Mouse (Mus musculus): ENCODE measurements around the gene Wfdc13. TPM values are rescaled to one million over a fixed set of nuclear protein-coding genes. Genes with fewer than 3 reads are reported as not detected.
A peak's percentile ranks its signal among the peaks of the same experiment; 100 is the strongest.

Gene Wfdc13
- polyA plus RNA-seq (2016; fragmentation: Nextera tagmentation; extraction: Ambion mirVana) = 0.15 TPM in 1 of 2 replicates, not detected in the other

DNA sequence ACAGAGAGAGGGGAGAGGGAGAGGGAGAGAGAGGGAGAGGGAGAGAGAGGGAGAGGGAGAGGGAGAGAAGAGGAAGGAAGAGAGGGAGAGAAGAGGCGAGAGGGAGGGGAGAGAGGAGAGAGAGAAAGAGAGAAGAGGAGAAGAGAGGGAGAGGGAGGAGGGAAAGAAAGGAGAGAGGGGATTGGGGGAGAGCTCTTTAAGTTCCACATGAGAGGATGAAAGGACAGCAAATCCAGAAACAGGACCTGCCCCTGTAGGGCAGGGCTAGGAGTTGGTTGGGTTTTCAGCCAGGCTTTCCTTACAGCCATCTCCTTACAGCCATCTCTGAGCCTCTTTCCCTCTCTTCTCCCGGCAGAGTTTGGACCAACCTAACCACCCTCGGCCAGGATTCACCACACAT lies at the start of gene Wfdc13:
Gene Wfdc13, plus strand, starts transcription at position 301 of the 400 bp plus-strand sequence.
- 66% methylated on average over 3 of the region's 3 CpGs for WGBS
- Histone ChIP-seq H3K27ac (no peak within 1 kb of the TSS), H3K36me3 (no peaks in the 10 kb centered on the region), H3K9me3 (no peaks in the 10 kb centered on the region), H3K4me3 (no peak within 1 kb of the TSS), H3K27me3 (ENCODE audit: insufficient read depth, poor library complexity, severe bottlenecking) (no peaks in the 10 kb centered on the region), H3K4me1 (replicated peaks) (peaks cover 2% of the 10 kb centered on the region; the same call in 1 of the 2 replicates)
- no peak for DNase-seq (ENCODE audit: low spot score)

DNA sequence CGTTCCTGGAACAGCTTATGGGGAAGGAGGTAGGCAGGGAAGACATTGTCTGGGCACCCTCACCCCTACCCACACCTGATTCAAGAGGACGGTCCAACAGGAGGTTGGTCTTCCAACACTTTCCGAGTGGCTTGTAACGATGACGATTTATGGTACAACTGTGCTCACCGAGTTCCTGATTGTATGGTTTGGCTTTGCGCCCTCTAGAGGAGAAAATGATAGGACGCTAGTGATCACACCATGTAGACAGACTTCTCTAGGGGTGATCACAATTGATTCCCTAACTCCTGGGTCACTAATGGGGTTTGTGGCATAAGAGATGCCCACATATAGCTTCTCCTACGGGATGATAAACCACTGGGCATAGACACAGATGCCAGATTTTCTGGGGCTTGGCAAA lies 49.6 kb upstream of the Wfdc13 start:
- H3K27ac ChIP-seq = no peak overlapping the region
- no peak overlapping the region for H3K4me3 ChIP-seq
- H3K9me3 ChIP-seq = no peaks in the 10 kb centered on the region
- 80% methylated on average over 9 of the region's 9 CpGs for WGBS
- DNase-seq (ENCODE audit: low spot score) = no peak
- no peaks in the 10 kb centered on the region for H3K36me3 ChIP-seq
- no peaks in the 10 kb centered on the region for H3K27me3 ChIP-seq (ENCODE audit: insufficient read depth, poor library complexity, severe bottlenecking)
- H3K4me1 ChIP-seq (replicated peaks) = no peaks in the 10 kb centered on the region

DNA sequence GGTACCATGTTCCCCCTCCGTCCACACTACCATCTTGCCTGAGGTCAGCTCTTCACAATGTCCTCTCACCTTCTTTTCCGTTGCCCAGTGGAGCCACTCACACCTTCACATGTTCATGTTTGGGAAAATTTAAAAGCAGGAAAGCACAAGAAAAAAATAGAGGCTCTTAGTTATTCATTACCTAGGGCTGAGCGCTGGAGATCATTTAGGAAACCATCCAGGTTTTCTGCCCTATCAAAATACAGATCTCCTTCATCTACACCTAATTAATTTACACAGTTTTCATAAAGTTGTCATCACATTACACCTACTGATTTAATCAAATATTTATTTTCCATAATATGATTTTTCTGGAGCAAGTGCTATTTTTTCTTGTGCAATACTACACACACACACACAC lies 46.2 kb upstream of the Wfdc13 start, which contains the start of gene Wfdc16:
Gene Wfdc16, minus strand, starts transcription at position 101 of the 400 bp plus-strand sequence.
- 86% methylated on average over 3 of the region's 3 CpGs for WGBS
- no peak within 1 kb of the TSS for H3K4me3 ChIP-seq
- no peaks in the 10 kb centered on the region for H3K36me3 ChIP-seq
- no peak within 1 kb of the TSS for H3K27ac ChIP-seq
- no peak for DNase-seq (ENCODE audit: low spot score)
- no peaks in the 10 kb centered on the region for H3K27me3 ChIP-seq (ENCODE audit: insufficient read depth, poor library complexity, severe bottlenecking)
- H3K4me1 ChIP-seq (replicated peaks) = no peaks in the 10 kb centered on the region
- H3K9me3 ChIP-seq = no peaks in the 10 kb centered on the region

DNA sequence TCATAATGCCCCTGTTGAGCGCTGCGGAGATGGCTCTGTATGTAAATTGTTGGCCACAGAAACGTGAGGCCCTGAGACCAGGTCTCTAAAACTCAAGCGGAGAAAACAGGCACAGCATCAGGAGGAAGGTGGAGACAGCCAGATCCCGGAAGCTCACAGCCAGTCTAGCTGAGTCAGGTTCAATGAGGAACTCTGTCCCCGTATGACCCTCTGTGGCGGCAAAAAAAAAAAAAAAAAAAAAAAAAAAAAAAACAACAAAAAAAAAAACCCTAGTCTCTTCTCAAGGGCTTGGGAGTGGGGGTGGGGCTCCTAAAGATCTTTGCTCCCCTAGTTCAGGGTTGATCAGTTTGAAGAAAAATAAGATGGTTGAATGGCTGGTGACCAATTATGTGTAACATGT lies 43.8 kb upstream of the Wfdc13 start:
- 73% methylated on average over 7 of the region's 7 CpGs for whole genome bisulfite sequencing

DNA sequence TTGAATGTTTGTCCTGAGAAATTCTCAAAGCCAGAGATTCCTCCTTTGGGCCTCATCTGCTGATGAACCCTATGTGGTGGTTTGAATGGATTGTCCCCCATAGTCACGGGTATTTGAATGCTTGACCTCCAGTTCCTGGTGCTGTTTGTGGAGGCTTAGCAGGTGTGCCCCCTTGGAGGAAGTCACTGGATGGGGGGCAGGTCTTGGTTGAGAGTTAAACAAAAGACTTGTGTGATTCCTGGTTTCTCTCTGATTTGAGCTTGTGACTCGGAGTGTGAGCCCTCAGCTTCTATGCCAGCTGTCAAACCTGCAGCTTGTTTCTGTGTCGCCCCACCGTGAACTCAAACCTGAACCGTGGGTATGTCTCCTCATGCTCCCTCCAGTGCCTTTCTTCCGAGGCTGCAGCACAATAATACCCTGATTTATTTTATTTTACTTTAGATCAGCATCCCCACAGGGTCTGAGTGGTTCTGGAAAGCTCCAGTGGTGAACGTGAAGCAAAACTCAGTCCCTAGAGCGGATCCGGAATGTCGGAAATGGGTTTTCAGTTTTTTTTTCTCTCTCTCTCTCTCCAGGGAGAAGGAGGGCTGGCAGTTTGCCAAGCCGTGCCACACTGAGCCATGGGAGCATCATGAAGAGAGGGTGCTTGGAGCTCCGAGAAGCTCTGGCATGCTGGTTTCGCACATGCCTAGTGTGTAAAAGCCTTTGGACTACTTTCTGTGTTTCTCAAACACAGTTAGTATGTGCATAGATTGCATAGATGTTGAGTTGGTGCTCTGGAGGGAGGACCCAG lies 42.8 kb upstream of the Wfdc13 start:
- WGBS = 87% methylated on average over 13 of the region's 13 CpGs
- no peak for DNase-seq (ENCODE audit: low spot score)
- H3K4me1 ChIP-seq (replicated peaks) = no peaks in the 10 kb centered on the region

More for the DNA sequence above, 43.8 kb upstream of the Wfdc13 start:
- H3K4me3 ChIP-seq = no peak overlapping the region
- no peaks in the 10 kb centered on the region for H3K4me1 ChIP-seq (replicated peaks)
- H3K27me3 ChIP-seq (ENCODE audit: insufficient read depth, poor library complexity, severe bottlenecking) = no peaks in the 10 kb centered on the region
- no peak overlapping the region for H3K27ac ChIP-seq
- H3K9me3 ChIP-seq = no peaks in the 10 kb centered on the region
- no peak for DNase-seq (ENCODE audit: low spot score)
- no peaks in the 10 kb centered on the region for H3K36me3 ChIP-seq

DNA sequence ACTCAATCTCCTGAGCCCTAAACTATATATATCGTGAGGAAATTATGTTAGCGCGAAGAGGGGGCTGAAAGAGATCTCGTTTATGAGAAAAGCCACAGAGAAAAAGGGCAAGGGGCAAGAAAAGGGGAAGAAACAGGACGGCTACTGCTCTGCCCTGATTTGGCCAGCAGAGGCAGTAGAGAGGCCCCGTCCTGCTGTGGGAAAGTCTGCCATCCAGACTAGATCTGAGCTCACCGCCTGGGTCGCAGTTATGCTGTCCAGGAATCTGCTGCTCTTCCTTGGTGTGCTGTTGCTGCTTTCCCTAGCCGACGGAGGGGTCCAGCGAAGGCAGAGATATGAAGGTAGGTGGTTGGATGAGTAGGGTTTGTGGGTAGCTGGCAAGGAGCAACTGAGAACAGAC lies 29.0 kb upstream of the Wfdc13 start, which contains the start of gene Wfdc10:
Gene Wfdc10, plus strand, starts transcription at position 189 of the 400 bp plus-strand sequence.
- Histone ChIP-seq H3K27ac (no peak within 1 kb of the TSS), H3K9me3 (no peaks in the 10 kb centered on the region), H3K27me3 (ENCODE audit: insufficient read depth, poor library complexity, severe bottlenecking) (0 out of 2 replicates have a peak, but pooled peaks cover 3% of the 10 kb centered on the region), H3K4me1 (replicated peaks) (no peaks in the 10 kb centered on the region), H3K4me3 (no peak within 1 kb of the TSS), H3K36me3 (no peaks in the 10 kb centered on the region)
- WGBS = 19% methylated on average over 11 of the region's 11 CpGs
- DNase-seq (ENCODE audit: low spot score) = peak; percentile 63

More for the DNA sequence above, 42.8 kb upstream of the Wfdc13 start:
- no peaks in the 10 kb centered on the region for H3K36me3 ChIP-seq
- H3K4me3 ChIP-seq = no peak overlapping the region
- no peak overlapping the region for H3K27ac ChIP-seq
- H3K9me3 ChIP-seq = no peaks in the 10 kb centered on the region
- no peaks in the 10 kb centered on the region for H3K27me3 ChIP-seq (ENCODE audit: insufficient read depth, poor library complexity, severe bottlenecking)

DNA sequence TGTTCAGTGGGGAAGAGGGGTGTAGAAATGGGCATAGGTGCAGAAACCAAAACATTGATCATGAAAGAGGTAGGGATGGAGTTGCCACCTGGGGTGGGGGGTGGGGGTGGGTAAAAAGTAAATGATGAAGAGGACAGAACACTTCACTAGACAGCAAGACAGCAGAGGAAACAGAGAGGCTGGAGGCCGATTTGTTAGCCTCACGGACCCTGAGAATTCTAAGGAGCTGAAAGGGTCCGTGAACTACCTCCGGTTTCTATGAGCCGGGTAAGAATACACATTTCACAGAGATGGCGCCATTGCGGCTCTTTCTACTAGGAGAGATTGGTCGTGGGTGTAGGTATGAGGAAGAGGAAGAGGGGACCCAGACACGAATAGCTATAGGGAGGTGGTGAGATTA lies 28.4 kb upstream of the Wfdc13 start, which contains the start of gene Wfdc9:
Gene Wfdc9, minus strand, starts transcription at position 101 of the 400 bp plus-strand sequence.
- H3K9me3 ChIP-seq = no peaks in the 10 kb centered on the region
- no peaks in the 10 kb centered on the region for H3K36me3 ChIP-seq
- no peak for DNase-seq (ENCODE audit: low spot score)
- WGBS = 82% methylated on average over 9 of the region's 9 CpGs
- H3K27ac ChIP-seq = no peak within 1 kb of the TSS
- no peak within 1 kb of the TSS for H3K4me3 ChIP-seq
- H3K4me1 ChIP-seq (replicated peaks) = no peaks in the 10 kb centered on the region
- H3K27me3 ChIP-seq (ENCODE audit: insufficient read depth, poor library complexity, severe bottlenecking) = 0 out of 2 replicates have a peak, but pooled peaks cover 3% of the 10 kb centered on the region

DNA sequence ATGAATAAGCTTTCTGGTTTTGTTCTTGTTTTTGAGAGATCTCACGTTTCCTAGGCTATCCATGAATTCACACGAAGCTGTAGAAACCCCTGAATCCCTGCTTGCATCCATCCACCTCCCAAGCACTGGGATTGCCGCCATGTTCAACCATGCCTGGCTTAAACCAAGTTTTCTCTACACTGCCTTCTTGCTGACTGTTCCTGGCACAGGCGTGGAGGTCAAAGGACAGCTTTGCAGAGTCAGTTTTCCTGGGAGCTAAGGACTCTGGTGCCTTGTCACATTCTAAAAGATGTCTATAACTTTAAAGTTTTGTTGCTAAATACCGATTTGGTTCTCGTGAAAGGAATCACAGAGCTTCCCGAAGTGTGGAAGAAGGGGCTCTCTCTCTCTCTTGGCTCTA lies 20.1 kb upstream of the Wfdc13 start:
- H3K27ac ChIP-seq = no peak overlapping the region
- no peaks in the 10 kb centered on the region for H3K36me3 ChIP-seq
- DNase-seq (ENCODE audit: low spot score) = no peak
- H3K4me1 ChIP-seq (replicated peaks) = no peaks in the 10 kb centered on the region
- 89% methylated on average over 7 of the region's 7 CpGs for WGBS
- no peak overlapping the region for H3K4me3 ChIP-seq
- H3K27me3 ChIP-seq (ENCODE audit: insufficient read depth, poor library complexity, severe bottlenecking) = no peaks in the 10 kb centered on the region
- H3K9me3 ChIP-seq = peaks cover 6% of the 10 kb centered on the region; the same call in 1 of the 2 replicates

DNA sequence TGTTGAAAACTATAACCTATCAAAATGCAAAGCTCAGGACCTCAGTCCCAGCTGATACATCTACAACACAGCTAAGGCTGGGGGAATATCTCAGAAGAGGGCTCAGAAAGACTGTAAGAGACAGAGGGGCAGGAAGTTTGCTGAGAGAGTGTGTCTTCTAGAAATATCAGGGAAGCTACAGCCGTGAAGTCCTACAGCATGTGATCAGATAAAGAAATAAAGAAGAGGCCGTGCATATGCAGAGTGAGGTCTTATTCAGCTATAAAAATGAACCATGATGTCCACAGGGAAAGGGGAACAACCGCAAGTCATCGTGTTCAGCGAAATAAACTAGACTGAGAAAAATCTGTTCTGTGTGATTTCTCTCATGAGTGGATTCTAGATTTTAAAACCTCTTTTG lies 14.6 kb upstream of the Wfdc13 start:
- no peak for DNase-seq (ENCODE audit: low spot score)

DNA sequence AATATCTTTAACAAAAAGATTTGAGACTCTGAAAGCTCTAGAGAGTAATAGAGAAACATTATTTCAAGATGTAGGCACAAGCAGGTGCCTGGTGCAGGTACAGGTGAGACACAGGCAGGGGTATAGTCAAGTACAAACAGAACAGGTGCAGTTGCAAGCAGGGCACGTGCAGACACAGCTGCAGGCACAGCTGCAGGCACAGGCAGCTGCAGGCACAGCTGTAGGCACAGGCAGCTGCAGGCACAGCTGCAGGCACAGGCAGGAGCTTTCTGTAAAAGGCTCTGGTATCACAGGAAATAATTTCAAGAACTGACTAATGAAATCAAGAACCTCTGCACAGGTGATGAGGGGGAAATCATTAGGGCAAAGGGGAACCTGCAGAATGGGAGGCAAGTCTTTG lies 14.0 kb upstream of the Wfdc13 start:
- 34% methylated on average over 1 of the region's 1 CpGs for WGBS
- no peaks in the 10 kb centered on the region for H3K36me3 ChIP-seq

More for the DNA sequence above, 14.6 kb upstream of the Wfdc13 start:
- Histone ChIP-seq H3K4me3 (no peak overlapping the region), H3K4me1 (replicated peaks) (no peaks in the 10 kb centered on the region), H3K27me3 (ENCODE audit: insufficient read depth, poor library complexity, severe bottlenecking) (no peaks in the 10 kb centered on the region), H3K9me3 (peaks cover 8% of the 10 kb centered on the region; the same call in 1 of the 2 replicates), H3K27ac (no peak overlapping the region), H3K36me3 (no peaks in the 10 kb centered on the region)
- WGBS = 86% methylated on average over 5 of the region's 5 CpGs

DNA sequence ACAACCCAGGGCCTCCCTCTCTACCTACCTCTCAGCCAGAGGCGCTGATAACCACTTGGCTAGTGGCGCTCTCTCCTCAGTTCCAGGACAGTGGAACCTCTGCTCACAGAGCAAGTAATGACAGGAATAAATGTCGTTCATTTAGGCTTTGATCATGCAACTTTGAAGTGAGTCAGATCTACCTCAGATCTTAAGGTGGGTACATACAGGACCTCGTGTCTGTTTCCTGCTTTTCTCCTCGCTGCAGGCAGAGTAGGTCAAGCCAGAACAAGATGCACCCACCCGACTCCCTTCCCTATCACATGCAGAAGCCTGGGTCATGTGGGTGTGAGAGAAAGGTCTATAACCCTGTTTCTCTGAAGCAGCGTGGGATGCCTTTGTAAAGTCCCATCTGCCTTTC lies 10.9 kb upstream of the Wfdc13 start, which contains the start of gene Wfdc11:
Gene Wfdc11, minus strand, starts transcription at position 101 of the 400 bp plus-strand sequence.
- H3K27ac ChIP-seq = no peak within 1 kb of the TSS
- no peak for DNase-seq (ENCODE audit: low spot score)
- H3K4me1 ChIP-seq (replicated peaks) = peaks cover 4% of the 10 kb centered on the region; the same call in 1 of the 2 replicates
- H3K4me3 ChIP-seq = no peak within 1 kb of the TSS
- 84% methylated on average over 7 of the region's 7 CpGs for WGBS
- H3K9me3 ChIP-seq = peaks cover 2% of the 10 kb centered on the region; the same call in 1 of the 2 replicates
- H3K36me3 ChIP-seq = no peaks in the 10 kb centered on the region
- no peaks in the 10 kb centered on the region for H3K27me3 ChIP-seq (ENCODE audit: insufficient read depth, poor library complexity, severe bottlenecking)

More for the DNA sequence above, 14.0 kb upstream of the Wfdc13 start:
- DNase-seq (ENCODE audit: low spot score) = no peak
- Histone ChIP-seq H3K4me3 (no peak overlapping the region), H3K27ac (no peak overlapping the region), H3K27me3 (ENCODE audit: insufficient read depth, poor library complexity, severe bottlenecking) (no peaks in the 10 kb centered on the region), H3K4me1 (replicated peaks) (no peaks in the 10 kb centered on the region), H3K9me3 (peaks cover 8% of the 10 kb centered on the region; the same call in 1 of the 2 replicates)

DNA sequence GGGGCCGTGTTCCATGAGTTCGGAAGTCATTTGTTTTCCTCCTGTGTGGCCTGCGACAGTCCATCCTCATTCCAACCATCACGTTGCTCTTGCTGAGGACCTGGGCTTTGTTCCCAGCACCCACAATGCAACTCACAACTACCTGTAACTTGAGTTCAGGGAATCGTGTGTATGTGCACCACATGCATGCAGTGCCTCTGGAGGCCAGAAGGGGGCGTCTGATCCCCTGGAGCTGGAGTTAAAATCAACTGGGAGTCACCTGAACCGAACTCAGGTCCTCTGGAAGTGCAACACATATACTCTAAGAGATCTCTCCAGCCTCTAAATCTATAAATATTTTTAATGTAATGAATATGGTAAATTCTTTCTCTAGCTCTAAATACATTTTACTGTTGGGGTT lies 8.8 kb upstream of the Wfdc13 start:
- Histone ChIP-seq H3K4me3 (no peak overlapping the region), H3K4me1 (replicated peaks) (peaks cover 12% of the 10 kb centered on the region), H3K9me3 (0 out of 2 replicates have a peak, but pooled peaks cover 2% of the 10 kb centered on the region), H3K27me3 (ENCODE audit: insufficient read depth, poor library complexity, severe bottlenecking) (no peaks in the 10 kb centered on the region), H3K27ac (no peak overlapping the region), H3K36me3 (no peaks in the 10 kb centered on the region)
- 78% methylated on average over 7 of the region's 7 CpGs for WGBS
- DNase-seq (ENCODE audit: low spot score) = no peak

Data from hindbrain, embryonic 10.5 days (tissue).